Mouse (Mus musculus) kidney, postnatal 10 days (tissue): ENCODE measurements around the gene March5.

Experiments used
- DNase-seq: peaks from one replicate; pipeline ENCODE4 v3.0.0; 2021; ENCODE audit warnings: mixed read lengths

Gene March5

GRCm38 (mm10) chr19:37265333-37266103, 58.2 kb downstream of the March5 start:
- peak; percentile 93 for DNase-seq

DNA sequence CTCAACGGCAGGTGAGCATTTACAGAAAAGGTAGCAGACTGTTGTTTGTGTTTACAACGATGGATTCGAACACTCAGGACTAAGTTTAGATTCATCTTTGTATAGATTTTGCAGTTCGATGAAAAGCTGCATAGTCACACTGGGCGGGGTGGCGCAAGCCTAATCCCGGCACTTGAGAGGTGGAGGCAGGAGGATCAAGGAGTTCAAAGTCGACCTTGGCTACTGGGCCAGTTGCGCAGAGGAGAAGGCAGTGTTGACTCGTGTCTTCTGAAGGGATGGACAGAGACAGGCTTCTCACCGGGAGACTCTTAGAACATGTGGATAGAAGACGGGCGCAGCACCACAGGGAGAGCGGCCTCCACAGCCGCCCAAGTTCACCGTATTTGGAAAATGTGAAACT, 61.8 kb downstream of the March5 start:
- no peak for DNase-seq
